Mouse (Mus musculus): ENCODE data around the gene Aimp2. TPM values are rescaled to one million over a fixed set of nuclear protein-coding genes. Genes with fewer than 3 reads are reported as not detected.
A peak's percentile ranks its signal among the peaks of the same experiment; 100 is the strongest.

Aimp2 gene
- polyA plus RNA-seq, 1 experiment from 2014 or later = 102 TPM

- H3K4me2 ChIP-seq = no peak overlapping the region
- WGBS = 85% methylated on average over 6 of the region's 6 CpGs
- H3K36me3 ChIP-seq = peaks cover 50% of the 10 kb centered on the region
- H3K4me1 ChIP-seq (replicated peaks) = no peaks in the 10 kb centered on the region
- H3K9ac ChIP-seq (replicated peaks) = no peak overlapping the region
- ATAC-seq (ENCODE audit: insufficient number of reproducible peaks, insufficient read depth, low FRiP score, low TSS enrichment, low read depth) = no peak
- no peaks in the 10 kb centered on the region for H3K27me3 ChIP-seq
- H3K27ac ChIP-seq = no peak overlapping the region
- H3K4me3 ChIP-seq (replicated peaks) = no peak overlapping the region
- H3K9me3 ChIP-seq = no peaks in the 10 kb centered on the region
Observed at GRCm38 (mm10) chr5:143931863-143932580, 22.4 kb upstream of the Aimp2 start.

GRCm38 (mm10) chr5:143930656-143931055 lies 21.0 kb upstream of the Aimp2 start:
- Histone ChIP-seq H3K4me2 (no peak overlapping the region), H3K36me3 (peaks cover 64% of the 10 kb centered on the region), H3K27me3 (no peaks in the 10 kb centered on the region), H3K4me3 (replicated peaks) (no peak overlapping the region), H3K27ac (no peak overlapping the region), H3K9ac (replicated peaks) (no peak overlapping the region), H3K4me1 (replicated peaks) (no peaks in the 10 kb centered on the region), H3K9me3 (no peaks in the 10 kb centered on the region)
- ATAC-seq (ENCODE audit: insufficient number of reproducible peaks, insufficient read depth, low FRiP score, low TSS enrichment, low read depth) = no peak
- WGBS = 93% methylated on average over 12 of the region's 12 CpGs

- Histone ChIP-seq H3K27me3 (no peaks in the 10 kb centered on the region), H3K4me1 (replicated peaks) (no peaks in the 10 kb centered on the region), H3K36me3 (peaks cover 77% of the 10 kb centered on the region), H3K9me3 (no peaks in the 10 kb centered on the region), H3K4me3 (replicated peaks) (no peak overlapping the region), H3K4me2 (no peak overlapping the region), H3K27ac (no peak overlapping the region), H3K9ac (replicated peaks) (no peak overlapping the region)
- no peak for ATAC-seq (ENCODE audit: insufficient number of reproducible peaks, insufficient read depth, low FRiP score, low TSS enrichment, low read depth)
- WGBS = 86% methylated on average over 4 of the region's 4 CpGs
Observed at GRCm38 (mm10) chr5:143929291-143929690, 19.6 kb upstream of the Aimp2 start.

GRCm38 (mm10) chr5:143927875-143928274 lies 18.2 kb upstream of the Aimp2 start, which contains the start of gene Gm42421:
Gene Gm42421 (plus strand): TSS chr5:143928175.
- H3K4me1 ChIP-seq (replicated peaks) = no peaks in the 10 kb centered on the region
- no peaks in the 10 kb centered on the region for H3K27me3 ChIP-seq
- ATAC-seq (ENCODE audit: insufficient number of reproducible peaks, insufficient read depth, low FRiP score, low TSS enrichment, low read depth) = no peak
- no peaks in the 10 kb centered on the region for H3K9me3 ChIP-seq
- 94% methylated on average over 8 of the region's 8 CpGs for WGBS
- no peak within 1 kb of the TSS for H3K9ac ChIP-seq (replicated peaks)
- H3K4me2 ChIP-seq = no peak within 1 kb of the TSS
- H3K4me3 ChIP-seq (replicated peaks) = no peak within 1 kb of the TSS
- no peak within 1 kb of the TSS for H3K27ac ChIP-seq
- H3K36me3 ChIP-seq = peaks cover 91% of the 10 kb centered on the region

GRCm38 (mm10) chr5:143924781-143925452 lies 15.3 kb upstream of the Aimp2 start:
- H3K9me3 ChIP-seq = no peaks in the 10 kb centered on the region
- no peak for ATAC-seq (ENCODE audit: insufficient number of reproducible peaks, insufficient read depth, low FRiP score, low TSS enrichment, low read depth)
- no peak overlapping the region for H3K27ac ChIP-seq
- H3K27me3 ChIP-seq = no peaks in the 10 kb centered on the region
- no peaks in the 10 kb centered on the region for H3K4me1 ChIP-seq (replicated peaks)
- H3K4me2 ChIP-seq = no peak overlapping the region
- no peak overlapping the region for H3K9ac ChIP-seq (replicated peaks)
- 89% methylated on average over 6 of the region's 6 CpGs for WGBS
- H3K36me3 ChIP-seq = peaks cover 90% of the 10 kb centered on the region
- no peak overlapping the region for H3K4me3 ChIP-seq (replicated peaks)

- peaks cover 79% of the 10 kb centered on the region for H3K36me3 ChIP-seq
- H3K4me3 ChIP-seq (replicated peaks) = no peak overlapping the region
- no peaks in the 10 kb centered on the region for H3K4me1 ChIP-seq (replicated peaks)
- H3K9ac ChIP-seq (replicated peaks) = no peak overlapping the region
- H3K27ac ChIP-seq = no peak overlapping the region
- no peaks in the 10 kb centered on the region for H3K9me3 ChIP-seq
- H3K27me3 ChIP-seq = no peaks in the 10 kb centered on the region
- WGBS = 94% methylated on average over 3 of the region's 3 CpGs
- H3K4me2 ChIP-seq = no peak overlapping the region
- ATAC-seq (ENCODE audit: insufficient number of reproducible peaks, insufficient read depth, low FRiP score, low TSS enrichment, low read depth) = no peak
Observed at GRCm38 (mm10) chr5:143918120-143918519, 8.5 kb upstream of the Aimp2 start.

- Histone ChIP-seq H3K4me2 (no peak overlapping the region), H3K36me3 (peaks cover 72% of the 10 kb centered on the region), H3K4me1 (replicated peaks) (no peaks in the 10 kb centered on the region), H3K9ac (replicated peaks) (no peak overlapping the region), H3K27me3 (no peaks in the 10 kb centered on the region), H3K27ac (no peak overlapping the region), H3K4me3 (replicated peaks) (no peak overlapping the region), H3K9me3 (no peaks in the 10 kb centered on the region)
- WGBS = 59% methylated on average over 5 of the region's 5 CpGs
- no peak for ATAC-seq (ENCODE audit: insufficient number of reproducible peaks, insufficient read depth, low FRiP score, low TSS enrichment, low read depth)
Observed at GRCm38 (mm10) chr5:143917418-143917817, 7.8 kb upstream of the Aimp2 start.

- WGBS = 89% methylated on average over 9 of the region's 9 CpGs
- no peak overlapping the region for H3K4me2 ChIP-seq
- H3K27me3 ChIP-seq = no peaks in the 10 kb centered on the region
- no peak for ATAC-seq (ENCODE audit: insufficient number of reproducible peaks, insufficient read depth, low FRiP score, low TSS enrichment, low read depth)
- H3K9me3 ChIP-seq = no peaks in the 10 kb centered on the region
- no peak overlapping the region for H3K4me3 ChIP-seq (replicated peaks)
- no peaks in the 10 kb centered on the region for H3K4me1 ChIP-seq (replicated peaks)
- H3K9ac ChIP-seq (replicated peaks) = no peak overlapping the region
- H3K27ac ChIP-seq = no peak overlapping the region
- peaks cover 63% of the 10 kb centered on the region for H3K36me3 ChIP-seq
Observed at GRCm38 (mm10) chr5:143916221-143916620, 6.6 kb upstream of the Aimp2 start.

GRCm38 (mm10) chr5:143908926-143909325 lies 721 bp downstream of the Aimp2 start:
- ATAC-seq (ENCODE audit: insufficient number of reproducible peaks, insufficient read depth, low FRiP score, low TSS enrichment, low read depth) = no peak
- H3K4me1 ChIP-seq (replicated peaks) = peaks cover 18% of the 10 kb centered on the region
- H3K36me3 ChIP-seq = peaks cover 32% of the 10 kb centered on the region
- H3K9ac ChIP-seq (replicated peaks) = peak overlapping the region; percentile 63
- H3K27me3 ChIP-seq = no peaks in the 10 kb centered on the region
- H3K9me3 ChIP-seq = no peaks in the 10 kb centered on the region
- peak overlapping the region; percentile 75 for H3K4me3 ChIP-seq (replicated peaks)
- H3K27ac ChIP-seq = peak overlapping the region; percentile 84
- WGBS = 3% methylated on average over 9 of the region's 9 CpGs
- peak overlapping the region; percentile 67 for H3K4me2 ChIP-seq

GRCm38 (mm10) chr5:143906429-143906828 lies 3.2 kb downstream of the Aimp2 start:
- H3K27me3 ChIP-seq = no peaks in the 10 kb centered on the region
- no peak for ATAC-seq (ENCODE audit: insufficient number of reproducible peaks, insufficient read depth, low FRiP score, low TSS enrichment, low read depth)
- H3K27ac ChIP-seq = no peak overlapping the region
- 81% methylated on average over 8 of the region's 8 CpGs for WGBS
- H3K36me3 ChIP-seq = peaks cover 52% of the 10 kb centered on the region
- no peak overlapping the region for H3K9ac ChIP-seq (replicated peaks)
- no peaks in the 10 kb centered on the region for H3K9me3 ChIP-seq
- H3K4me3 ChIP-seq (replicated peaks) = no peak overlapping the region
- peaks cover 18% of the 10 kb centered on the region for H3K4me1 ChIP-seq (replicated peaks)
- no peak overlapping the region for H3K4me2 ChIP-seq

- H3K36me3 ChIP-seq = peaks cover 79% of the 10 kb centered on the region
Observed at GRCm38 (mm10) chr5:143903813-143904212, 5.8 kb downstream of the Aimp2 start.

More at GRCm38 (mm10) chr5:143903813-143904212, 5.8 kb downstream of the Aimp2 start:
- H3K4me1 ChIP-seq (replicated peaks) = peaks cover 9% of the 10 kb centered on the region
- no peaks in the 10 kb centered on the region for H3K9me3 ChIP-seq
- no peak overlapping the region for H3K4me2 ChIP-seq
- H3K4me3 ChIP-seq (replicated peaks) = no peak overlapping the region
- no peaks in the 10 kb centered on the region for H3K27me3 ChIP-seq
- WGBS = 87% methylated on average over 4 of the region's 4 CpGs
- ATAC-seq (ENCODE audit: insufficient number of reproducible peaks, insufficient read depth, low FRiP score, low TSS enrichment, low read depth) = no peak
- no peak overlapping the region for H3K27ac ChIP-seq
- H3K9ac ChIP-seq (replicated peaks) = no peak overlapping the region

All from limb, embryonic 12.5 days (tissue).